In the genomic region with DNA sequence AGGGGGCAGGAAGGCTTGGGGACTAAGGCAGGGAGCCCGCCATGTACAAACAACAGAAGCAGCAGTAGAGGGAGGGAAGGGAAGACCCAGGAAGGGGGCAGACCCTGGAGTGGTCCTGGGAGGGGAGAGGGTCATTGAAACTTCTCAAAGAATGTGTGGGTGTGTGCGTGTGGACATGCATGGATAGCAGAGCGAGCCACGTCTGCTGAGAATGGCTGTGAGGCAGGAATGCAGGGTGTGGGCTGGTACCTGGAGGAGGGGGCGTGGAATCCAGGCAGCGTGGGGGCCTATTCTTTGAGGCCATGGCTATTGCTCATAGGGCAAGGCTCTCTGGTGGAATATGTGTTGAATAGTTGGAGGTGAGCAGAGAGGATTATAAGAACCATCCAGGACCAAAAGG, we compare ENCODE assay signal across 28 mouse cellular contexts. TPM values are rescaled to one million over a fixed set of nuclear protein-coding genes. Genes with fewer than 3 reads are reported as not detected.
DNase-seq lines count a peak whose midpoint lies in the region; ATAC-seq and TF ChIP-seq lines count a peak whose summit lies in the region.
"Had no signal": no experiment of that assay in that cellular context is flagged by ENCODE, and none has a peak within 500 bp of the region (broad histone marks: within the 10 kb centered on the region; RNA-seq: fewer than 3 reads in every experiment).

No protein-coding gene starts in this region.

- no peak for TF ChIP-seq POLR2A in lung, adult 2 months (IDR thresholded peaks at IDR 0.05; ENCODE audit: borderline replicate concordance, extremely low read depth, low read depth, low read length)
- TF ChIP-seq POLR2A in ES-Bruce4 (IDR thresholded peaks at IDR 0.05; ENCODE audit: insufficient read depth, low read length) = no peak

- peak overlapping the region; percentile 39; the same call in 1 of the 2 replicates for H3K27ac ChIP-seq in kidney, embryonic 14.5 days (ENCODE audit: low read depth, low read length)
- no peak overlapping the region for H3K27ac ChIP-seq in lung, embryonic 14.5 days (ENCODE audit: low read depth)
- H3K27ac ChIP-seq in ES-Bruce4 (ENCODE audit: insufficient read depth, low read length) = no peak overlapping the region
- H3K27ac ChIP-seq: forebrain, embryonic 10.5 days; hindbrain, embryonic 13.5 days; limb, embryonic 12.5 days; midbrain, embryonic 13.5 days had no signal

- H3K27me3 ChIP-seq in kidney, embryonic 14.5 days (ENCODE audit: control insufficient read depth, insufficient read depth, low read length) = no peaks in the 10 kb centered on the region
- no peaks in the 10 kb centered on the region for H3K27me3 ChIP-seq in lung, embryonic 14.5 days (ENCODE audit: insufficient read depth, low read length)
- H3K27me3 ChIP-seq in E14TG2a.4 (ENCODE audit: insufficient read depth, low read length) = no peaks in the 10 kb centered on the region
- H3K27me3 ChIP-seq in ES-Bruce4 (ENCODE audit: control insufficient read depth, insufficient read depth, low read length, poor library complexity, severe bottlenecking) = no peaks in the 10 kb centered on the region
- H3K27me3 ChIP-seq: heart, embryonic 12.5 days; hindbrain, embryonic 13.5 days; limb, embryonic 12.5 days; midbrain, embryonic 13.5 days had no signal

- H3K9me3 ChIP-seq in kidney, embryonic 14.5 days (ENCODE audit: control insufficient read depth, low read length) = no peaks in the 10 kb centered on the region
- H3K9me3 ChIP-seq in lung, embryonic 14.5 days (ENCODE audit: low read depth, low read length) = no peaks in the 10 kb centered on the region
- H3K9me3 ChIP-seq in E14TG2a.4 (ENCODE audit: low read length) = no peaks in the 10 kb centered on the region
- H3K9me3 ChIP-seq in ES-Bruce4 (replicated peaks; ENCODE audit: control insufficient read depth, insufficient read depth, low read length, poor library complexity, severe bottlenecking) = no peaks in the 10 kb centered on the region
- H3K9me3 ChIP-seq: forebrain, embryonic 10.5 days; heart, embryonic 12.5 days; hindbrain, embryonic 13.5 days; limb, embryonic 12.5 days; midbrain, embryonic 13.5 days had no signal

- no peak for DNase-seq in kidney, adult 11 months
- DNase-seq in lung, embryonic 14.5 days = no peak
- DNase-seq in lung, adult 2 months = no peak
- no peak for DNase-seq in layer of hippocampus, postnatal 14 days (ENCODE audit: low spot score in 2 of 2)
- DNase-seq: adrenal gland, adult 2 months; cerebellum, adult 11-12 months; cerebellum, postnatal 10 days; gastrocnemius, postnatal 10 days; heart, postnatal 10 days; liver, postnatal 0 days had no signal

- TF ChIP-seq EP300 in ES-Bruce4 (IDR thresholded peaks at IDR 0.05; ENCODE audit: insufficient read depth, low read depth, low read length) = 0 out of 2 replicates have a peak, but pooled peaks have one; percentile 37

- no peak overlapping the region for H3K4me3 ChIP-seq in kidney, embryonic 14.5 days (ENCODE audit: low read length)
- no peak overlapping the region for H3K4me3 ChIP-seq in lung, embryonic 14.5 days (ENCODE audit: low read depth, low read length)
- H3K4me3 ChIP-seq in lung, adult 2 months (replicated peaks; ENCODE audit: extremely low read depth, low read depth, low read length) = no peak overlapping the region
- peak overlapping the region; percentile 51 for H3K4me3 ChIP-seq in E14TG2a.4 (replicated peaks; ENCODE audit: low read length)
- no peak overlapping the region for H3K4me3 ChIP-seq in ES-Bruce4 (ENCODE audit: low read depth, low read length)
- H3K4me3 ChIP-seq: forebrain, embryonic 10.5 days; heart, embryonic 12.5 days; hindbrain, embryonic 13.5 days; limb, embryonic 12.5 days; midbrain, embryonic 13.5 days had no signal

- H3K9ac ChIP-seq in kidney, embryonic 14.5 days (ENCODE audit: low read depth, low read length) = no peak overlapping the region
- no peak overlapping the region for H3K9ac ChIP-seq in lung, embryonic 14.5 days
- H3K9ac ChIP-seq in ES-Bruce4 (ENCODE audit: low read depth, poor library complexity, severe bottlenecking) = no peak overlapping the region
- H3K9ac ChIP-seq: heart, embryonic 12.5 days; hindbrain, embryonic 13.5 days; limb, embryonic 12.5 days; liver, postnatal 0 days; midbrain, embryonic 13.5 days had no signal

- peak; percentile 79 for ATAC-seq in kidney, embryonic 14.5 days (ENCODE audit: low FRiP score, low TSS enrichment)
- peak; percentile 38; the same call in 1 of the 2 replicates for ATAC-seq in lung, embryonic 14.5 days (ENCODE audit: insufficient read depth)
- ATAC-seq: forebrain, embryonic 16.5 days; liver, postnatal 0 days; midbrain, embryonic 13.5 days had no signal

- H3K4me2 ChIP-seq in kidney, embryonic 14.5 days (replicated peaks; ENCODE audit: low read depth, low read length) = no peak overlapping the region
- H3K4me2 ChIP-seq in lung, embryonic 14.5 days = no peak overlapping the region
- H3K4me2 ChIP-seq: heart, embryonic 12.5 days; hindbrain, embryonic 13.5 days; limb, embryonic 12.5 days; liver, embryonic 11.5 days; midbrain, embryonic 13.5 days had no signal

- H3K4me1 ChIP-seq in kidney, embryonic 14.5 days (ENCODE audit: control insufficient read depth, insufficient read depth, low read length) = peaks cover 7% of the 10 kb centered on the region; the same call in 1 of the 2 replicates
- H3K4me1 ChIP-seq in lung, embryonic 14.5 days (ENCODE audit: insufficient read depth) = no peaks in the 10 kb centered on the region
- H3K4me1 ChIP-seq in lung, adult 2 months (ENCODE audit: control insufficient read depth, insufficient read depth, low read length) = peaks cover 7% of the 10 kb centered on the region; the same call in 1 of the 2 replicates
- H3K4me1 ChIP-seq in E14TG2a.4 (replicated peaks; ENCODE audit: low read depth, low read length) (peaks cover 73% of the 10 kb centered on the region), ES-Bruce4 (ENCODE audit: control insufficient read depth, insufficient read depth, low read length) (peaks cover 4% of the 10 kb centered on the region)
- H3K4me1 ChIP-seq: forebrain, embryonic 10.5 days; hindbrain, embryonic 13.5 days; limb, embryonic 12.5 days; midbrain, embryonic 13.5 days had no signal

- H3K36me3 ChIP-seq in kidney, embryonic 14.5 days (ENCODE audit: control insufficient read depth, insufficient read depth, low read length) = peaks cover 11% of the 10 kb centered on the region; the same call in 1 of the 2 replicates
- H3K36me3 ChIP-seq in lung, embryonic 14.5 days (ENCODE audit: insufficient read depth) = peaks cover 7% of the 10 kb centered on the region
- peaks cover 56% of the 10 kb centered on the region for H3K36me3 ChIP-seq in E14TG2a.4 (ENCODE audit: insufficient read depth, low read length)
- H3K36me3 ChIP-seq in ES-Bruce4 (ENCODE audit: control insufficient read depth, insufficient read depth, low read length, poor library complexity, severe bottlenecking) = no peaks in the 10 kb centered on the region

- no peak for TF ChIP-seq CTCF in lung, embryonic 14.5 days (IDR thresholded peaks at IDR 0.05; ENCODE audit: low read depth)
- TF ChIP-seq CTCF in lung, adult 2 months (IDR thresholded peaks at IDR 0.05; ENCODE audit: insufficient read depth, low read length) = no peak
- no peak for TF ChIP-seq CTCF in E14TG2a.4 (conservative IDR thresholded peaks at IDR 0.05; ENCODE audit: low read length)
- no peak for TF ChIP-seq CTCF in ES-Bruce4 (IDR thresholded peaks at IDR 0.05; ENCODE audit: low read depth, low read length)

- 36% methylated on average over 6 of the region's 6 CpGs for WGBS in kidney, embryonic 14.5 days
- WGBS in lung, embryonic 14.5 days = 31% methylated on average over 6 of the region's 6 CpGs
- 67% methylated on average over 6 of the region's 6 CpGs for WGBS in lung, adult 2 months

RNA-seq across cellular contexts. Expression of gene Faap24, which starts 7.9 kb away (rescaled TPM):
- polyA plus RNA-seq in kidney, embryonic 14.5 days (2014; fragmentation: Nextera tagmentation; extraction: Ambion mirVana) = 14.5 and 18.0 TPM in 2 replicates
- 17.7 and 20.2 TPM in 2 replicates for polyA plus RNA-seq in lung, embryonic 14.5 days (2014; fragmentation: Nextera tagmentation; extraction: Ambion mirVana)
- 2.7 and 4.0 TPM in 2 replicates for polyA plus RNA-seq in lung, adult 2 months (2012; rRNA removed)
- 8.7 and 9.1 TPM in 2 replicates for polyA plus RNA-seq in ES-Bruce4 (2011; ENCODE audit: insufficient read depth, insufficient read length, low read depth, missing spikeins)
- total RNA-seq in layer of hippocampus, postnatal 14 days (2021) = 1 to 10 TPM; 7.1 to 7.2 TPM

RNA-seq across cellular contexts. Expression of gene Cep89, which starts 8.1 kb away (rescaled TPM):
- 40.2 and 59.9 TPM in 2 replicates for polyA plus RNA-seq in kidney, embryonic 14.5 days (2014; fragmentation: Nextera tagmentation; extraction: Ambion mirVana)
- polyA plus RNA-seq in lung, embryonic 14.5 days (2014; fragmentation: Nextera tagmentation; extraction: Ambion mirVana) = 47.9 and 49.4 TPM in 2 replicates
- polyA plus RNA-seq in lung, adult 2 months (2012; rRNA removed) = 9.0 and 15.6 TPM in 2 replicates
- polyA plus RNA-seq in ES-Bruce4 (2011; ENCODE audit: insufficient read depth, insufficient read length, low read depth, missing spikeins) = 37.2 and 40.2 TPM in 2 replicates
- total RNA-seq in layer of hippocampus, postnatal 14 days (2021) = 10 to 100 TPM; 19.4 to 20.5 TPM

RNA-seq across cellular contexts. Expression of gene Rhpn2, which starts 54.7 kb away (rescaled TPM):
- 10.2 and 15.7 TPM in 2 replicates for polyA plus RNA-seq in kidney, embryonic 14.5 days (2014; fragmentation: Nextera tagmentation; extraction: Ambion mirVana)
- polyA plus RNA-seq in lung, embryonic 14.5 days (2014; fragmentation: Nextera tagmentation; extraction: Ambion mirVana) = 3.0 and 3.6 TPM in 2 replicates
- polyA plus RNA-seq in lung, adult 2 months (2012; rRNA removed) = 7.5 and 11.0 TPM in 2 replicates
- 22.1 and 26.5 TPM in 2 replicates for polyA plus RNA-seq in ES-Bruce4 (2011; ENCODE audit: insufficient read depth, insufficient read length, low read depth, missing spikeins)
- 1 to 10 TPM; 2.8 to 3.8 TPM for total RNA-seq in layer of hippocampus, postnatal 14 days (2021)
- total RNA-seq: granulocyte monocyte progenitor cell, adult 5-6 weeks; megakaryocyte progenitor cell, adult 5-6 weeks; monocyte, adult 5-6 weeks had no signal

RNA-seq across cellular contexts. Expression of gene Slc7a9, which starts 59.9 kb away (rescaled TPM):
- 4.1 and 4.6 TPM in 2 replicates for polyA plus RNA-seq in kidney, embryonic 14.5 days (2014; fragmentation: Nextera tagmentation; extraction: Ambion mirVana)
- polyA plus RNA-seq in lung, embryonic 14.5 days (2014; fragmentation: Nextera tagmentation; extraction: Ambion mirVana) = 0.49 and 0.67 TPM in 2 replicates
- 0.06 TPM in 1 of 2 replicates, not detected in the other for polyA plus RNA-seq in lung, adult 2 months (2012; rRNA removed)
- 0.33 and 0.69 TPM in 2 replicates for polyA plus RNA-seq in ES-Bruce4 (2011; ENCODE audit: insufficient read depth, insufficient read length, low read depth, missing spikeins)
- total RNA-seq in layer of hippocampus, postnatal 14 days (2021) = not detected
- total RNA-seq: adrenal gland, adult 2 months; gastrocnemius, postnatal 10 days; granulocyte monocyte progenitor cell, adult 5-6 weeks; heart, postnatal 10 days; layer of hippocampus, adult 8-10 months; left cerebral cortex, postnatal 14 days; megakaryocyte progenitor cell, adult 5-6 weeks; monocyte, adult 5-6 weeks; neutrophil, adult 5-6 weeks had no signal
- polyA plus RNA-seq: adrenal gland, adult 2 months; C2C12; embryonic facial prominence, embryonic 11.5 days; hindbrain, embryonic 13.5 days; midbrain, embryonic 13.5 days had no signal
